14 mouse cellular contexts compared by ENCODE assay signal in genomic region chr1:62579024-62579765, GRCm38 (mm10).
A peak's percentile ranks its signal among the peaks of the same experiment; 100 is the strongest.
DNase-seq lines count a peak whose midpoint lies in the region; ATAC-seq and TF ChIP-seq lines count a peak whose summit lies in the region.
"Had no signal": no experiment of that assay in that cellular context is flagged by ENCODE, and none has a peak within 500 bp of the region (broad histone marks: within the 10 kb centered on the region; RNA-seq: fewer than 3 reads in every experiment).

No protein-coding gene starts in this region.

- H3K4me2 ChIP-seq in heart, postnatal 0 days (ENCODE audit: low read depth, low read length): no peak overlapping the region
- H3K4me2 ChIP-seq: liver, embryonic 15.5 days; midbrain, embryonic 15.5 days; neural tube, embryonic 12.5 days had no signal

- DNase-seq in heart, embryonic 10.5 days (ENCODE audit: low spot score): no peak
- no peak for DNase-seq in heart, postnatal 4 days
- peak; percentile 25 for DNase-seq in heart, postnatal 0 days (ENCODE audit: low spot score)
- DNase-seq in lung, postnatal 10 days: peak; percentile 12
- no peak for DNase-seq in adipocyte (ENCODE audit: low spot score)
- no peak for DNase-seq in cerebellum, adult 11 months
- no peak for DNase-seq in thymus, postnatal 10 days (ENCODE audit: low spot score in 2 of 2)
- DNase-seq: right cerebral cortex, postnatal 14 days had no signal

- H3K9ac ChIP-seq in heart, postnatal 0 days (replicated peaks; ENCODE audit: low read depth, low read length): no peak overlapping the region
- H3K9ac ChIP-seq: liver, embryonic 15.5 days; midbrain, embryonic 15.5 days; neural tube, embryonic 12.5 days had no signal

- TF ChIP-seq CTCF in heart, postnatal 0 days (IDR thresholded peaks at IDR 0.05; ENCODE audit: low read depth): no peak

- WGBS in heart, embryonic 10.5 days: 62% methylated on average over 7 of the region's 7 CpGs
- WGBS in heart, postnatal 0 days: 51% methylated on average over 7 of the region's 7 CpGs

- H3K4me3 ChIP-seq in heart, embryonic 10.5 days: no peak overlapping the region
- H3K4me3 ChIP-seq in brown adipose tissue, adult 24 weeks (ENCODE audit: insufficient read depth, low read depth, low read length): no peak overlapping the region
- H3K4me3 ChIP-seq in heart, postnatal 0 days (ENCODE audit: low read depth, low read length): no peak overlapping the region
- H3K4me3 ChIP-seq: erythroblast, embryonic 14.5 days; hindbrain, embryonic 10.5 days; liver, embryonic 15.5 days; midbrain, embryonic 15.5 days; neural tube, embryonic 12.5 days had no signal

- peak overlapping the region; percentile 73 for H3K27ac ChIP-seq in heart, embryonic 10.5 days
- peak overlapping the region; percentile 39 for H3K27ac ChIP-seq in brown adipose tissue, adult 24 weeks (replicated peaks; ENCODE audit: low read depth, low read length)
- H3K27ac ChIP-seq in heart, postnatal 0 days (ENCODE audit: low read depth): peak overlapping the region; percentile 43
- H3K27ac ChIP-seq: hindbrain, embryonic 10.5 days; liver, embryonic 15.5 days; midbrain, embryonic 15.5 days; neural tube, embryonic 12.5 days had no signal

- H3K27me3 ChIP-seq in heart, embryonic 10.5 days (ENCODE audit: insufficient read depth, poor library complexity, severe bottlenecking): no peaks in the 10 kb centered on the region
- H3K27me3 ChIP-seq in heart, postnatal 0 days (ENCODE audit: control insufficient read depth, insufficient read depth, low read length): no peaks in the 10 kb centered on the region
- H3K27me3 ChIP-seq: liver, embryonic 15.5 days; midbrain, embryonic 15.5 days; neural tube, embryonic 12.5 days had no signal

- ATAC-seq in heart, postnatal 0 days (ENCODE audit: insufficient read depth, low read depth): no peak
- ATAC-seq: midbrain, embryonic 15.5 days had no signal

- H3K36me3 ChIP-seq in heart, embryonic 10.5 days: no peaks in the 10 kb centered on the region
- H3K36me3 ChIP-seq in heart, postnatal 0 days (replicated peaks; ENCODE audit: control insufficient read depth, insufficient read depth, low read length): no peaks in the 10 kb centered on the region
- H3K36me3 ChIP-seq: hindbrain, embryonic 10.5 days; liver, embryonic 15.5 days; midbrain, embryonic 15.5 days; neural tube, embryonic 12.5 days had no signal

- TF ChIP-seq EP300 in heart, postnatal 0 days (IDR thresholded peaks at IDR 0.05; ENCODE audit: low read depth): no peak

- no peaks in the 10 kb centered on the region for H3K9me3 ChIP-seq in heart, embryonic 10.5 days
- H3K9me3 ChIP-seq in heart, postnatal 0 days (replicated peaks; ENCODE audit: control insufficient read depth, low read length): no peaks in the 10 kb centered on the region
- H3K9me3 ChIP-seq: hindbrain, embryonic 10.5 days; liver, embryonic 15.5 days; midbrain, embryonic 15.5 days; neural tube, embryonic 12.5 days had no signal

- peaks cover 7% of the 10 kb centered on the region for H3K4me1 ChIP-seq in heart, embryonic 10.5 days
- peaks cover 3% of the 10 kb centered on the region; the same call in 1 of the 2 replicates for H3K4me1 ChIP-seq in brown adipose tissue, adult 24 weeks (ENCODE audit: control insufficient read depth, insufficient read depth, insufficient read length, low read length)
- peaks cover 3% of the 10 kb centered on the region; the same call in 1 of the 2 replicates for H3K4me1 ChIP-seq in heart, postnatal 0 days (ENCODE audit: control insufficient read depth, insufficient read depth)
- H3K4me1 ChIP-seq: hindbrain, embryonic 10.5 days; liver, embryonic 15.5 days; neural tube, embryonic 12.5 days had no signal

Comparison
In these comparisons a context has a peak if more than half of its experiments do, and no peak if none do; other contexts are left out.
1. DNase-seq: peak in heart, postnatal 0 days (single experiment) and lung, postnatal 10 days (single experiment); none in heart, embryonic 10.5 days (single experiment), heart, postnatal 4 days (single experiment), adipocyte (single experiment), cerebellum, adult 11 months (single experiment) and thymus, postnatal 10 days (0 of 2).
2. Peak in every context shown above with its lines, with median percentiles within 50 percentile points of each other: H3K27ac ChIP-seq.